Mouse (Mus musculus): ENCODE measurements around the gene Pycr1. TPM values are rescaled to one million over a fixed set of nuclear protein-coding genes. Genes with fewer than 3 reads are reported as not detected.

The Pycr1 gene
- polyA plus RNA-seq, 1 experiment from 2014 or later, result 33.8 TPM

- ATAC-seq (ENCODE audit: insufficient read depth, low FRiP score, low TSS enrichment) (peak; percentile 62), DNase-seq (ENCODE audit: low spot score) (no peak)
- Histone ChIP-seq H3K27me3 (ENCODE audit: control insufficient read depth, insufficient read depth, low read length) (no peaks in the 10 kb centered on the region), H3K4me1 (ENCODE audit: control insufficient read depth, insufficient read depth, low read length) (peaks cover 16% of the 10 kb centered on the region), H3K4me2 (ENCODE audit: low read depth) (peak overlapping the region; percentile 98), H3K36me3 (ENCODE audit: control insufficient read depth, insufficient read depth, low read length) (peaks cover 37% of the 10 kb centered on the region), H3K9me3 (ENCODE audit: control insufficient read depth, low read length) (no peaks in the 10 kb centered on the region), H3K27ac (ENCODE audit: low read depth, low read length) (peak overlapping the region; percentile 82), H3K9ac (ENCODE audit: low read length) (peak overlapping the region; percentile 99), H3K4me3 (ENCODE audit: low read depth, low read length) (peak overlapping the region; percentile 100)
- 6% methylated on average over 75 of the region's 99 CpGs for WGBS
Measured at GRCm38 (mm10) chr11:120597240-120598235, 46.0 kb downstream of the Pycr1 start.

- ATAC-seq (ENCODE audit: insufficient read depth, low FRiP score, low TSS enrichment) (no peak), DNase-seq (ENCODE audit: low spot score) (no peak)
- H3K4me3 ChIP-seq (ENCODE audit: low read depth, low read length), result no peak overlapping the region
- no peak overlapping the region for H3K4me2 ChIP-seq (ENCODE audit: low read depth)
- H3K9me3 ChIP-seq (ENCODE audit: control insufficient read depth, low read length), result peaks cover 3% of the 10 kb centered on the region; the same call in 1 of the 2 replicates
- no peak overlapping the region for H3K27ac ChIP-seq (ENCODE audit: low read depth, low read length)
- no peaks in the 10 kb centered on the region for H3K4me1 ChIP-seq (ENCODE audit: control insufficient read depth, insufficient read depth, low read length)
- H3K36me3 ChIP-seq (ENCODE audit: control insufficient read depth, insufficient read depth, low read length), result peaks cover 42% of the 10 kb centered on the region
- no peaks in the 10 kb centered on the region for H3K27me3 ChIP-seq (ENCODE audit: control insufficient read depth, insufficient read depth, low read length)
- H3K9ac ChIP-seq (ENCODE audit: low read length), result no peak overlapping the region
- WGBS, result 97% methylated on average over 6 of the region's 6 CpGs
Measured at GRCm38 (mm10) chr11:120588531-120588930, 55.0 kb downstream of the Pycr1 start.

Small RNA genes lying within 50 kb of the gene (microRNA-seq; reads per million reads assigned to microRNA genes)
- gene Mir6936, result 2.1 reads per million

Other genes starting within 250 kb of the Pycr1 start
- gene Nploc4, start 206.1 kb downstream of the Pycr1 start, polyA plus RNA-seq (2014; fragmentation: Nextera tagmentation; extraction: Ambion mirVana), result 44.7 and 51.0 TPM in 2 replicates
- not detected in 2 replicates for gene Tspan10, start 201.1 kb downstream of the Pycr1 start, polyA plus RNA-seq (2014; fragmentation: Nextera tagmentation; extraction: Ambion mirVana)
- gene Pde6g, start 190.3 kb downstream of the Pycr1 start, polyA plus RNA-seq (2014; fragmentation: Nextera tagmentation; extraction: Ambion mirVana), result 0.65 TPM in 1 of 2 replicates, not detected in the other
- 12.0 and 14.4 TPM in 2 replicates for gene Oxld1, start 185.7 kb downstream of the Pycr1 start, polyA plus RNA-seq (2014; fragmentation: Nextera tagmentation; extraction: Ambion mirVana)
- 26.4 and 29.0 TPM in 2 replicates for gene Ccdc137, start 185.7 kb downstream of the Pycr1 start, polyA plus RNA-seq (2014; fragmentation: Nextera tagmentation; extraction: Ambion mirVana)
- gene Arl16, start 176.2 kb downstream of the Pycr1 start, polyA plus RNA-seq (2014; fragmentation: Nextera tagmentation; extraction: Ambion mirVana), result 61.2 and 65.7 TPM in 2 replicates
- 142 and 145 TPM in 2 replicates for gene Mrpl12, start 159.2 kb downstream of the Pycr1 start, polyA plus RNA-seq (2014; fragmentation: Nextera tagmentation; extraction: Ambion mirVana)
- gene Slc25a10, start 151.9 kb downstream of the Pycr1 start, polyA plus RNA-seq (2014; fragmentation: Nextera tagmentation; extraction: Ambion mirVana), result 41.4 and 49.5 TPM in 2 replicates
- 0.19 and 0.24 TPM in 2 replicates for gene Gcgr, start 113.1 kb downstream of the Pycr1 start, polyA plus RNA-seq (2014; fragmentation: Nextera tagmentation; extraction: Ambion mirVana)
- 244 and 251 TPM in 2 replicates for gene Mcrip1, start 94.0 kb downstream of the Pycr1 start, polyA plus RNA-seq (2014; fragmentation: Nextera tagmentation; extraction: Ambion mirVana)
- gene Ppp1r27, start 92.6 kb downstream of the Pycr1 start, polyA plus RNA-seq (2014; fragmentation: Nextera tagmentation; extraction: Ambion mirVana), result not detected in 2 replicates
- gene P4hb, start 70.5 kb downstream of the Pycr1 start, polyA plus RNA-seq (2014; fragmentation: Nextera tagmentation; extraction: Ambion mirVana), result 562 and 566 TPM in 2 replicates
- gene Arhgdia, start 62.1 kb downstream of the Pycr1 start, polyA plus RNA-seq (2014; fragmentation: Nextera tagmentation; extraction: Ambion mirVana), result 686 and 719 TPM in 2 replicates
- 669 and 698 TPM in 2 replicates for gene Alyref, start 45.4 kb downstream of the Pycr1 start, polyA plus RNA-seq (2014; fragmentation: Nextera tagmentation; extraction: Ambion mirVana)
- gene Anapc11, start 45.3 kb downstream of the Pycr1 start, polyA plus RNA-seq (2014; fragmentation: Nextera tagmentation; extraction: Ambion mirVana), result 198 and 199 TPM in 2 replicates
- 0.78 TPM in 1 of 2 replicates, not detected in the other for gene Npb, start 35.3 kb downstream of the Pycr1 start, polyA plus RNA-seq (2014; fragmentation: Nextera tagmentation; extraction: Ambion mirVana)
- 109 and 118 TPM in 2 replicates for gene Pcyt2, start 25.8 kb downstream of the Pycr1 start, polyA plus RNA-seq (2014; fragmentation: Nextera tagmentation; extraction: Ambion mirVana)
- gene Sirt7, start 18.5 kb downstream of the Pycr1 start, polyA plus RNA-seq (2014; fragmentation: Nextera tagmentation; extraction: Ambion mirVana), result 37.2 and 39.0 TPM in 2 replicates
- 26.5 and 27.5 TPM in 2 replicates for gene Mafg, start 10.2 kb downstream of the Pycr1 start, polyA plus RNA-seq (2014; fragmentation: Nextera tagmentation; extraction: Ambion mirVana)
- 0.89 TPM in 1 of 2 replicates, not detected in the other for gene Myadml2, start 4.4 kb upstream of the Pycr1 start, polyA plus RNA-seq (2014; fragmentation: Nextera tagmentation; extraction: Ambion mirVana)
- 2.6 and 3.0 TPM in 2 replicates for gene Notum, start 17.4 kb upstream of the Pycr1 start, polyA plus RNA-seq (2014; fragmentation: Nextera tagmentation; extraction: Ambion mirVana)
- 124 and 136 TPM in 2 replicates for gene Aspscr1, start 29.2 kb upstream of the Pycr1 start, polyA plus RNA-seq (2014; fragmentation: Nextera tagmentation; extraction: Ambion mirVana)
- 112 and 115 TPM in 2 replicates for gene Cenpx, start 70.0 kb upstream of the Pycr1 start, polyA plus RNA-seq (2014; fragmentation: Nextera tagmentation; extraction: Ambion mirVana)
- 39.7 and 44.7 TPM in 2 replicates for gene Lrrc45, start 70.2 kb upstream of the Pycr1 start, polyA plus RNA-seq (2014; fragmentation: Nextera tagmentation; extraction: Ambion mirVana)
- 12.1 and 13.9 TPM in 2 replicates for gene Rac3, start 77.7 kb upstream of the Pycr1 start, polyA plus RNA-seq (2014; fragmentation: Nextera tagmentation; extraction: Ambion mirVana)
- gene Dcxr, start 83.5 kb upstream of the Pycr1 start, polyA plus RNA-seq (2014; fragmentation: Nextera tagmentation; extraction: Ambion mirVana), result 14.9 and 16.5 TPM in 2 replicates
- 1.8 and 2.0 TPM in 2 replicates for gene Cbr2, start 88.3 kb upstream of the Pycr1 start, polyA plus RNA-seq (2014; fragmentation: Nextera tagmentation; extraction: Ambion mirVana)
- 7.7 and 8.6 TPM in 2 replicates for gene Hmga1b, start 119.0 kb upstream of the Pycr1 start, polyA plus RNA-seq (2014; fragmentation: Nextera tagmentation; extraction: Ambion mirVana)
- gene Rfng, start 140.4 kb upstream of the Pycr1 start, polyA plus RNA-seq (2014; fragmentation: Nextera tagmentation; extraction: Ambion mirVana), result 36.7 and 40.5 TPM in 2 replicates
- gene Gps1, start 140.5 kb upstream of the Pycr1 start, polyA plus RNA-seq (2014; fragmentation: Nextera tagmentation; extraction: Ambion mirVana), result 286 and 291 TPM in 2 replicates
- gene Dus1l, start 152.6 kb upstream of the Pycr1 start, polyA plus RNA-seq (2014; fragmentation: Nextera tagmentation; extraction: Ambion mirVana), result 83.4 and 84.7 TPM in 2 replicates
- gene Fasn, start 180.8 kb upstream of the Pycr1 start, polyA plus RNA-seq (2014; fragmentation: Nextera tagmentation; extraction: Ambion mirVana), result 108 and 125 TPM in 2 replicates

Measured in neural tube, embryonic 11.5 days (tissue).